Mouse (Mus musculus) CH12.LX (cell line): ENCODE results near the gene Ppp2ca. TPM values are rescaled to one million over a fixed set of nuclear protein-coding genes. Genes with fewer than 3 reads are reported as not detected.

Experiments used
- DNase-seq: peaks from one replicate; pipeline ENCODE4 v3.0.0-alpha.2; 2013; ENCODE audit errors: extremely low read depth
- H3K27ac ChIP-seq: 2 replicates; pipeline ENCODE4 v1.5.1; 2012; ENCODE audit warnings: low read depth, mild to moderate bottlenecking, control low read depth, moderate library complexity; ENCODE audit not compliant: insufficient read depth
- H3K27me3 ChIP-seq: replicated peaks from 2 replicates; pipeline ENCODE3; 2012; ENCODE audit warnings: inconsistent platforms
- H3K36me3 ChIP-seq, 2 experiments: replicated peaks in 1 of 2; 2 replicates each; pipeline versions ENCODE3 to v1.6.1; 2012; ENCODE audit warnings: inconsistent platforms in 1 of 2, low read length in 1 of 2, mild to moderate bottlenecking in 1 of 2, mixed read lengths in 1 of 2, moderate library complexity in 1 of 2; ENCODE audit not compliant: control insufficient read depth in 1 of 2, insufficient read depth in 1 of 2
- H3K4me1 ChIP-seq, 2 experiments: 2 replicates each; pipeline ENCODE4 v1.6.1; 2012; ENCODE audit warnings: inconsistent platforms in 1 of 2, moderate library complexity in 1 of 2; ENCODE audit not compliant: insufficient read depth in 2 of 2, control insufficient read depth in 1 of 2
- H3K4me2 ChIP-seq: 2 replicates; pipeline ENCODE4 v1.6.1; 2012; ENCODE audit warnings: low read depth, mild to moderate bottlenecking, control low read depth; ENCODE audit not compliant: poor library complexity, insufficient read depth, severe bottlenecking
- H3K4me3 ChIP-seq, 3 experiments: fragments of 150-350 bp in 1 of 3; sonication (generic) in 1 of 3; replicated peaks in 1 of 3; 2 replicates each; pipeline versions ENCODE3 to v1.5.1; 2011 to 2012; ENCODE audit warnings: low read depth in 2 of 3, low read length in 2 of 3, mild to moderate bottlenecking in 2 of 3, moderate library complexity in 2 of 3, control low read depth in 1 of 3, improper control_type of control experiment in 1 of 3, inconsistent platforms in 1 of 3, mixed read lengths in 1 of 3; ENCODE audit not compliant: poor library complexity in 1 of 3
- H3K79me2 ChIP-seq: replicated peaks from 2 replicates; pipeline ENCODE4 v1.6.1; 2012; ENCODE audit warnings: mild to moderate bottlenecking, moderate library complexity; ENCODE audit not compliant: control insufficient read depth, poor library complexity, insufficient read depth, severe bottlenecking; ENCODE audit errors: extremely low read depth
- H3K9ac ChIP-seq: 2 replicates; pipeline ENCODE4 v1.6.1; 2012; ENCODE audit warnings: low read depth, mild to moderate bottlenecking, control low read depth, moderate library complexity; ENCODE audit not compliant: insufficient read depth
- H3K9me3 ChIP-seq: replicated peaks from 2 replicates; pipeline ENCODE3; 2012; ENCODE audit warnings: low read length, inconsistent platforms, mixed read lengths
- BHLHE40 ChIP-seq: IDR thresholded peaks from 2 replicates; pipeline ENCODE4 v1.6.1; 2011; ENCODE audit warnings: mild to moderate bottlenecking, low read depth, low read length, improper control_type of control experiment
- CHD1 ChIP-seq: IDR thresholded peaks from 2 replicates; pipeline ENCODE4 v1.6.1; 2012; ENCODE audit warnings: low read depth, low read length, improper control_type of control experiment, inconsistent platforms
- CHD2 ChIP-seq: IDR thresholded peaks from 2 replicates; pipeline ENCODE4 v1.6.1; 2011; ENCODE audit warnings: low read length, improper control_type of control experiment
- CTCF ChIP-seq, 2 experiments: IDR thresholded peaks in 1 of 2; conservative IDR thresholded peaks in 1 of 2; 2 replicates each; pipeline ENCODE4 v1.5.1; 2011 to 2012; ENCODE audit warnings: low read depth in 2 of 2, low read length in 2 of 2, improper control_type of control experiment in 1 of 2, inconsistent platforms in 1 of 2, mild to moderate bottlenecking in 1 of 2, moderate library complexity in 1 of 2
- E2F4 ChIP-seq: IDR thresholded peaks from 2 replicates; pipeline ENCODE4 v1.6.1; 2011; ENCODE audit warnings: low read depth, low read length, improper control_type of control experiment; ENCODE audit not compliant: insufficient replicate concordance
- ELF1 ChIP-seq: IDR thresholded peaks from 2 replicates; pipeline ENCODE4 v1.6.1; 2014; ENCODE audit warnings: low read depth, mild to moderate bottlenecking, inconsistent platforms, low read length, improper control_type of control experiment
- EP300 ChIP-seq: IDR thresholded peaks from 2 replicates; pipeline ENCODE4 v1.6.1; 2011; ENCODE audit warnings: low read length, improper control_type of control experiment
- ETS1 ChIP-seq: conservative IDR thresholded peaks from 2 replicates; pipeline ENCODE4 v1.6.1; 2012; ENCODE audit warnings: low read depth, mild to moderate bottlenecking, inconsistent platforms, low read length, improper control_type of control experiment, moderate library complexity
- GABPA ChIP-seq: IDR thresholded peaks from 2 replicates; pipeline ENCODE4 v1.6.1; 2012; ENCODE audit warnings: low read depth, low read length, improper control_type of control experiment, inconsistent platforms; ENCODE audit not compliant: insufficient replicate concordance
- HCFC1 ChIP-seq: IDR thresholded peaks from 2 replicates; pipeline ENCODE4 v1.6.1; 2012; ENCODE audit warnings: low read depth, mild to moderate bottlenecking, inconsistent platforms, low read length, improper control_type of control experiment
- IRF4 ChIP-seq: IDR thresholded peaks from 2 replicates; pipeline ENCODE4 v1.6.1; 2014; ENCODE audit warnings: low read depth, mild to moderate bottlenecking, inconsistent platforms, low read length, improper control_type of control experiment
- JUN ChIP-seq: IDR thresholded peaks from 2 replicates; pipeline ENCODE4 v1.6.1; 2011; ENCODE audit warnings: low read depth, mild to moderate bottlenecking, low read length, improper control_type of control experiment, moderate library complexity; ENCODE audit not compliant: insufficient read depth
- JUND ChIP-seq: conservative IDR thresholded peaks from 2 replicates; pipeline ENCODE4 v1.6.1; 2011; ENCODE audit warnings: low read depth, low read length, improper control_type of control experiment
- KAT2A ChIP-seq: IDR thresholded peaks from 2 replicates; pipeline ENCODE4 v1.6.1; 2012; ENCODE audit warnings: low read length, improper control_type of control experiment, inconsistent platforms; ENCODE audit not compliant: insufficient replicate concordance
- MAFK ChIP-seq: IDR thresholded peaks from 2 replicates; pipeline ENCODE4 v1.6.1; 2011; ENCODE audit warnings: low read length, improper control_type of control experiment; ENCODE audit not compliant: insufficient replicate concordance
- MAX ChIP-seq: IDR thresholded peaks from 2 replicates; pipeline ENCODE4 v1.6.1; 2011; ENCODE audit warnings: low read length, improper control_type of control experiment
- MAZ ChIP-seq: IDR thresholded peaks from 2 replicates; pipeline ENCODE4 v1.6.1; 2012; ENCODE audit warnings: low read depth, mild to moderate bottlenecking, inconsistent platforms, low read length, improper control_type of control experiment, moderate library complexity
- MEF2A ChIP-seq: IDR thresholded peaks from 2 replicates; pipeline ENCODE4 v1.6.1; 2014; ENCODE audit warnings: low read depth, mild to moderate bottlenecking, inconsistent platforms, low read length, improper control_type of control experiment, borderline replicate concordance
- MXI1 ChIP-seq: IDR thresholded peaks from 2 replicates; pipeline ENCODE4 v1.6.1; 2011; ENCODE audit warnings: mild to moderate bottlenecking, low read depth, low read length, improper control_type of control experiment
- MYC ChIP-seq: IDR thresholded peaks from 2 replicates; pipeline ENCODE4 v1.6.1; 2011; ENCODE audit warnings: low read depth, mild to moderate bottlenecking, improper control_type of control experiment, low read length
- NELFE ChIP-seq: IDR thresholded peaks from 2 replicates; pipeline ENCODE4 v1.6.1; 2011; ENCODE audit warnings: low read depth, low read length, improper control_type of control experiment
- NRF1 ChIP-seq: IDR thresholded peaks from 2 replicates; pipeline ENCODE4 v1.6.1; 2014; ENCODE audit warnings: low read depth, mild to moderate bottlenecking, inconsistent platforms, low read length, improper control_type of control experiment, moderate library complexity
- PAX5 ChIP-seq: IDR thresholded peaks from 2 replicates; pipeline ENCODE4 v1.6.1; 2012; ENCODE audit warnings: low read length, inconsistent platforms, mixed read lengths
- POLR2A ChIP-seq: IDR thresholded peaks from 2 replicates; pipeline ENCODE4 v1.6.1; 2011; ENCODE audit warnings: low read depth, mild to moderate bottlenecking, improper control_type of control experiment, low read length
- POLR2AphosphoS2 ChIP-seq: IDR thresholded peaks from 2 replicates; pipeline ENCODE4 v1.6.1; 2011; ENCODE audit warnings: low read depth, low read length, improper control_type of control experiment
- RAD21 ChIP-seq: IDR thresholded peaks from 2 replicates; pipeline ENCODE4 v1.6.1; 2011; ENCODE audit warnings: low read depth, mild to moderate bottlenecking, low read length, improper control_type of control experiment, moderate library complexity
- RCOR1 ChIP-seq: conservative IDR thresholded peaks from 2 replicates; pipeline ENCODE4 v1.6.1; 2012; ENCODE audit warnings: low read depth, mild to moderate bottlenecking, inconsistent platforms, low read length, improper control_type of control experiment
- SIN3A ChIP-seq: IDR thresholded peaks from 2 replicates; pipeline ENCODE4 v1.6.1; 2012; ENCODE audit warnings: low read length, improper control_type of control experiment, inconsistent platforms
- SMC3 ChIP-seq: IDR thresholded peaks from 2 replicates; pipeline ENCODE4 v1.6.1; 2011; ENCODE audit warnings: low read depth, low read length, improper control_type of control experiment
- TBP ChIP-seq: conservative IDR thresholded peaks from 2 replicates; pipeline ENCODE4 v1.6.1; 2011; ENCODE audit warnings: low read depth, low read length, improper control_type of control experiment
- TCF12 ChIP-seq: IDR thresholded peaks from 2 replicates; pipeline ENCODE4 v1.6.1; 2014; ENCODE audit warnings: low read depth, mild to moderate bottlenecking, inconsistent platforms, low read length, improper control_type of control experiment
- UBTF ChIP-seq: IDR thresholded peaks from 2 replicates; pipeline ENCODE4 v1.6.1; 2012; ENCODE audit warnings: low read depth, mild to moderate bottlenecking, inconsistent platforms, low read length, improper control_type of control experiment, moderate library complexity
- USF1 ChIP-seq: IDR thresholded peaks from 2 replicates; pipeline ENCODE4 v1.6.1; 2014; ENCODE audit warnings: low read depth, mild to moderate bottlenecking, inconsistent platforms, low read length, improper control_type of control experiment
- USF2 ChIP-seq: conservative IDR thresholded peaks from 2 replicates; pipeline ENCODE4 v1.6.1; 2011; ENCODE audit warnings: low read depth, low read length, improper control_type of control experiment
- ZC3H11A ChIP-seq: IDR thresholded peaks from 2 replicates; pipeline ENCODE4 v1.6.1; 2012; ENCODE audit warnings: low read depth, mild to moderate bottlenecking, inconsistent platforms, low read length, improper control_type of control experiment
- ZKSCAN1 ChIP-seq: IDR thresholded peaks from 2 replicates; pipeline ENCODE4 v1.6.1; 2012; ENCODE audit warnings: low read depth, inconsistent platforms, low read length, improper control_type of control experiment, borderline replicate concordance
- ZMIZ1 ChIP-seq: IDR thresholded peaks from 2 replicates; pipeline ENCODE4 v1.6.1; 2012; ENCODE audit warnings: low read depth, mild to moderate bottlenecking, inconsistent platforms, low read length, improper control_type of control experiment
- ZNF384 ChIP-seq: IDR thresholded peaks from 2 replicates; pipeline ENCODE4 v1.6.1; 2012; ENCODE audit warnings: low read depth, low read length, improper control_type of control experiment, inconsistent platforms
- dilution Hi-C: fragments of 300-500 bp; cut with MboI; formaldehyde crosslinking; loops from 2 replicates; pipeline ENCODE4 v1.14.3; 2020; ENCODE audit warnings: low sequenced_read_pairs; ENCODE audit not compliant: extremely low pct_unique_long_range_greater_than_20kb, extremely low pct_ligation_motif_present
- in situ Hi-C: fragments of 300-500 bp; cut with MboI; formaldehyde crosslinking; loops from 3 replicates; pipeline ENCODE4 v1.14.3; 2019; ENCODE audit warnings: low sequenced_read_pairs, low pct_ligation_motif_present, low pct_unique_long_range_greater_than_20kb, mixed read lengths
- polyA plus RNA-seq: library from polyadenylated mRNA; unstranded; fragments of >175 nt; gene quantifications from 2 replicates; pipeline ENCODE4 v1.2.1, GENCODE M21; 2012; ENCODE audit warnings: low read depth; ENCODE audit not compliant: insufficient read length
- total RNA-seq, 2 experiments: library from RNA; depleted of rRNA; stranded (reverse); fragments of 300-350 nt in 1 of 2; fragments of >200 nt in 1 of 2; gene quantifications; 2 replicates each; pipeline ENCODE4 v1.2.3; 2012 to 2014

Gene Ppp2ca
- total RNA-seq (2012; rRNA removed) (85.5 and 108 TPM in 2 replicates), total RNA-seq (2014; rRNA removed) (177 and 190 TPM in 2 replicates), polyA plus RNA-seq (121 and 185 TPM in 2 replicates)

DNA sequence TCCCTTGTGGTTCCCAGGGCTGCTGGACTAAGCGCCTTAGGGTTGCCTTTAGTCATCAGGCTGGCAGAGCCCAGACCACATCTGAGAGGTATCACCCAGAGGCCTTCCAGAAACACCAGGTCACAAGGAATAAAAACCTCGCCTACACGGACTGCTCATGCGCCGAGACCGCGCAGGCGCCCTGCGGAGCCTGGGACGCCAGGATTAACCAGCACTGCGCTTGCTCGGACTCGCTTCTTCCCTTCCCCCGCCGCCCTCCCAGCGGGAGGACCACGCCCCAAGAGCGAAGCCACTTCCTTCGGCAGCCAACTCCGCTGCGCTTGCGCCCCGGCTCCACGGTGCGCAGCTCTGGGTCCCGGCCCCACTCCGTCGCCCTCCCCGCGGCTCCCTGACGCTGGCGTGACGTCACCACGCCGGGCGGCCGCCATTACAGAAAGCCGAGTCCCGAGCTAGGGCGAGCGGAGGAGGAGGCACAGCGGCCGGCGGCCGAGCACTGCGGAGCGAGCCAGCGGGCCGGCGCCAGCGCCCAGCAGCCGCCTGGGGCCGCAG lies at the start of gene Ppp2ca:
Ppp2ca (plus strand) TSS at position 284 of the 549 bp plus-strand sequence.
- peaks cover 5 to 28% of the 10 kb centered on the region in 2 experiments for H3K36me3 ChIP-seq
- peaks cover 48% of the 10 kb centered on the region for H3K79me2 ChIP-seq
- H3K4me2 ChIP-seq = peak within 1 kb of the TSS; percentile 82
- no peaks in the 10 kb centered on the region for H3K27me3 ChIP-seq
- peak within 1 kb of the TSS; percentile 100 for H3K9ac ChIP-seq
- H3K4me3 ChIP-seq = peak within 1 kb of the TSS; percentile 77 to 96 (median 85)
- dilution Hi-C loops (no loop called here), in situ Hi-C loops (no loop called here)
- peak; percentile 99 for DNase-seq
- TF ChIP-seq RAD21 = no peak
- no peak for TF ChIP-seq ZC3H11A
- TF ChIP-seq SMC3 = no peak
- peak; percentile 5; the same call in 1 of the 2 replicates for TF ChIP-seq GABPA
- no peak for TF ChIP-seq JUND
- TF ChIP-seq USF1 = no peak
- TF ChIP-seq SIN3A = peak; percentile 15
- TF ChIP-seq HCFC1 = peak; percentile 83
- TF ChIP-seq IRF4 = peak; percentile 68; the same call in 1 of the 2 replicates
- TF ChIP-seq ZMIZ1 = peak; percentile 86
- TF ChIP-seq POLR2AphosphoS2 = peak; percentile 68; the same call in 1 of the 2 replicates
- no peak for TF ChIP-seq PAX5
- TF ChIP-seq MEF2A = peak; percentile 48; the same call in 1 of the 2 replicates
- TF ChIP-seq ETS1 = peak; percentile 32; the same call in 1 of the 2 replicates
- 0 out of 2 replicates have a peak, but pooled peaks have one; percentile 71 for TF ChIP-seq KAT2A
- no peak for TF ChIP-seq MYC
- TF ChIP-seq CHD1 = no peak
- peak; percentile 85 for TF ChIP-seq POLR2A
- TF ChIP-seq NELFE = peak; percentile 94
- no peak for TF ChIP-seq ZNF384
- peak; percentile 78 for TF ChIP-seq MAX
- TF ChIP-seq MAFK = no peak
- peak; percentile 86 for TF ChIP-seq TCF12
- no peak for TF ChIP-seq EP300
- TF ChIP-seq UBTF = no peak
- TF ChIP-seq E2F4 = 0 out of 2 replicates have a peak, but pooled peaks have one; percentile 47
- peak; percentile 88 for TF ChIP-seq CHD2
- no peak for TF ChIP-seq CTCF (conservative IDR thresholded peaks at IDR 0.05 in 1 of 2, IDR thresholded peaks at IDR 0.05 in 1 of 2; ENCODE audit: low read depth in 2 of 2, low read length in 2 of 2)
- no peak for TF ChIP-seq ZKSCAN1
- peak; percentile 97 for TF ChIP-seq MAZ
- TF ChIP-seq USF2 = no peak
- no peak; the same call in 1 of the 2 replicates for TF ChIP-seq BHLHE40
- TF ChIP-seq JUN = peak; percentile 6; the same call in 1 of the 2 replicates
- TF ChIP-seq ELF1 = peak; percentile 91
- TF ChIP-seq MXI1 = peak; percentile 53
- peak; percentile 87 for TF ChIP-seq TBP
- TF ChIP-seq NRF1 = peak; percentile 95
- peak; percentile 66; the same call in 1 of the 2 replicates for TF ChIP-seq RCOR1
- H3K9me3 ChIP-seq = no peaks in the 10 kb centered on the region
- H3K27ac ChIP-seq = peak within 1 kb of the TSS; percentile 85
- peaks cover 22 to 48% of the 10 kb centered on the region in 2 experiments for H3K4me1 ChIP-seq
